Mouse (Mus musculus): Measurements from ENCODE around the gene Mgl2. TPM values are rescaled to one million over a fixed set of nuclear protein-coding genes. Genes with fewer than 3 reads are reported as not detected.

Mgl2 gene
- polyA plus RNA-seq, 1 experiment from 2014 or later, result 0.56 TPM

DNA sequence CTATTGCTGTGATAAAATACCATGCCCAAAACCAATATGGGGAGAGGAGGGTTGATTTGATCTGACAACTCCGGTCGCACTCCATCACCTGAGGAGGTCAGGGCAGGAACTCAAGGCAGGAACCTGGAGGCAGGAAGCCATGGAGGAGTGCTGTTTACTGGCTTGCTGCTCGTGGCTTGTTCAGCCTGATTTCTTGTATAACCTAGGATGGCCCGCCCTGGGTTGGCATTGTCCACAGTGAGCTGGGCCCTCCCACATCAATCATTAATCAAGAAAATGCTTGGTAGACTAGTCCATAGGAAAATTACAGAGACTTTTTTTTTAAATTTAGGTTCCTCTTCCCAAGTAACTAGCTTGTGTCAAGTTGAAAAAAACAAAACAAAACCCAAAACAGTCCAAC, 44.4 kb downstream of the Mgl2 start:
- H3K27ac ChIP-seq (replicated peaks), result no peak overlapping the region
- H3K9ac ChIP-seq (replicated peaks), result no peak overlapping the region
- no peaks in the 10 kb centered on the region for H3K4me1 ChIP-seq
- 87% methylated on average over 4 of the region's 4 CpGs for WGBS
- H3K9me3 ChIP-seq, result no peaks in the 10 kb centered on the region
- no peak for ATAC-seq (replicated peaks)
- no peaks in the 10 kb centered on the region for H3K27me3 ChIP-seq
- H3K4me3 ChIP-seq, result no peak overlapping the region
- H3K36me3 ChIP-seq, result no peaks in the 10 kb centered on the region
- H3K4me2 ChIP-seq (replicated peaks), result no peak overlapping the region

DNA sequence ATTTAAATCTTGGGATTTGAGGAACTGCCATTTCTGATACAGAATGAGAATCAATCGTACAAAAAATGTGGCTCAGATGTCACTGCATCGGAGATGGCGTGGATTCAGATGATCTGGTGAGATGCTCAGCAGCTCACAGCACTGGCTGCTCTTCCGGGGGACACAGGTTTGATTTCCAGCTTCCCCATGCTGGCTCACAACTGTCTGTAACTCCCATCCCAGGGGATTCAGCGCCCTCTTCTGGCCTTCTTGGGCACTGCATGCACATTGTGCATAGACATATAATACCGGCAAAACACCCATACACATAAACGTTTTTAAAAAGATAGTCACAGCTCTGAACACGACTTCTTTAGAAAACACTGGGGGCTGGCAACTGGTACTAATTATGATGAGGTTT, 47.5 kb downstream of the Mgl2 start:
- Histone ChIP-seq H3K27ac (replicated peaks) (no peak overlapping the region), H3K27me3 (no peaks in the 10 kb centered on the region), H3K4me3 (no peak overlapping the region), H3K9ac (replicated peaks) (no peak overlapping the region), H3K36me3 (no peaks in the 10 kb centered on the region), H3K4me1 (no peaks in the 10 kb centered on the region), H3K9me3 (no peaks in the 10 kb centered on the region), H3K4me2 (replicated peaks) (no peak overlapping the region)
- WGBS, result 74% methylated on average over 8 of the region's 8 CpGs
- no peak for ATAC-seq (replicated peaks)

DNA sequence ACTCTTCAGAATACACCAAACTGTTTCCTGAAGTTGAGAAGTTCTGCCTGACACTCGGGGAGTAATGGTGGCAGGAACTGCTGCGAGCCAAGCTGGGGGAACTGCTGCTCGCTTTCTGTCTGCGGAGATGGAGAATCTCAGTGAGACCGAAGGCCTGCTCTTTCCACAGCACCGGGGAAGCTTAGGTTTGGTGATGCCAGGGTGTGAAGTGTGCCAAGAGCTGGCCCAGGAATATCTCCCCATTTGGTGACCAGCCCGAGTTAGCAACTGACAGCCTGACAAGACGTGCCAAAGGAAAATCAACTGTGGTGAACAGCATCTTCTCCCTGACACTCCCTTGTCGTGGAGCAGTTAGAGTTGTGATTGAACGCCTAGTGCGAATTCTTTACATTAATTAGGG, 48.2 kb downstream of the Mgl2 start:
- no peak for ATAC-seq (replicated peaks)
- WGBS, result 82% methylated on average over 11 of the region's 11 CpGs
- no peaks in the 10 kb centered on the region for H3K9me3 ChIP-seq
- no peak overlapping the region for H3K4me2 ChIP-seq (replicated peaks)
- no peak overlapping the region for H3K27ac ChIP-seq (replicated peaks)
- H3K4me1 ChIP-seq, result no peaks in the 10 kb centered on the region
- no peaks in the 10 kb centered on the region for H3K36me3 ChIP-seq
- no peak overlapping the region for H3K4me3 ChIP-seq
- H3K9ac ChIP-seq (replicated peaks), result no peak overlapping the region
- H3K27me3 ChIP-seq, result no peaks in the 10 kb centered on the region

DNA sequence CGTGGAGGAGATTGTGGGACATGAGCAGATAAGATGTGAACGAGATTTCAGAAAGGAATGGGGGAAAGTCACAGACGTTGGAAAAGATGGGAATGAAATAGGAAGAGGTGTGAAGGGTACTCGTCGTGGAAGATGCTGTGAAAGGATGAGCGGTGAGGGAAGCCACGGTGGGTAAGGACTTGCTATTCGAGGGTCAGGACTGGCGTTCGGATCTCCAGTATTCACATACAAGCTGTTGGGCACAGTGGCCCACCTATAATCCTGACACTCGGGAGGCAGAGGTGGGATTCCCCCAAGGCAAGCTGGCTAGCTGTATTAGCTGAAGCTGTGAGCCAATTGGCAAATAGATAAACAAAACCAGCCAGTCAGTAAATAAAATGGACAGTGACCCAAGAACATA, 48.6 kb downstream of the Mgl2 start:
- H3K4me2 ChIP-seq (replicated peaks), result no peak overlapping the region
- WGBS, result 77% methylated on average over 11 of the region's 11 CpGs
- H3K9me3 ChIP-seq, result no peaks in the 10 kb centered on the region
- no peaks in the 10 kb centered on the region for H3K27me3 ChIP-seq
- no peaks in the 10 kb centered on the region for H3K4me1 ChIP-seq
- no peaks in the 10 kb centered on the region for H3K36me3 ChIP-seq
- H3K9ac ChIP-seq (replicated peaks), result no peak overlapping the region
- ATAC-seq (replicated peaks), result no peak
- H3K4me3 ChIP-seq, result no peak overlapping the region
- H3K27ac ChIP-seq (replicated peaks), result no peak overlapping the region

DNA sequence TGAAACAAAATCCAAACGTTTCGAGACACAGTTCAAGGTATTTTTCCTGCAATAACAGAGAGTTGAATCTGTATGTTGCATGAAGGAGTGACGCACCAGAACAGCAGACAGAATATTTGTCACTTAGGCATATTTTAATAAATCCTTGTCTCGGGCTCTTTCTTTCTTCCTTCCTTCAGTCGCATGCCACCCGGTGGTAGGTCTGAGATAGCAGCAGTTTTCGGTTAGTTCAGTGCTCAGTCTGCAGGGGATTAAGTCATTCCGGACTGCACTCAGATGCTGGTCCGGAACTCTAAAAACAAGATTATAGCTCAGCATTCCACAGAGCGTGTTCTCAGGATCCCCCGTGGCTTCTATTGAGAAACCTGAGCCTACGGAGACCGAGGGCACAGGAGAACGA, 49.3 kb downstream of the Mgl2 start:
- H3K4me1 ChIP-seq, result no peaks in the 10 kb centered on the region
- H3K4me2 ChIP-seq (replicated peaks), result no peak overlapping the region
- no peak overlapping the region for H3K9ac ChIP-seq (replicated peaks)
- H3K27ac ChIP-seq (replicated peaks), result no peak overlapping the region
- no peaks in the 10 kb centered on the region for H3K36me3 ChIP-seq
- H3K27me3 ChIP-seq, result no peaks in the 10 kb centered on the region
- no peaks in the 10 kb centered on the region for H3K9me3 ChIP-seq
- no peak overlapping the region for H3K4me3 ChIP-seq
- 31% methylated on average over 14 of the region's 14 CpGs for WGBS
- no peak for ATAC-seq (replicated peaks)

DNA sequence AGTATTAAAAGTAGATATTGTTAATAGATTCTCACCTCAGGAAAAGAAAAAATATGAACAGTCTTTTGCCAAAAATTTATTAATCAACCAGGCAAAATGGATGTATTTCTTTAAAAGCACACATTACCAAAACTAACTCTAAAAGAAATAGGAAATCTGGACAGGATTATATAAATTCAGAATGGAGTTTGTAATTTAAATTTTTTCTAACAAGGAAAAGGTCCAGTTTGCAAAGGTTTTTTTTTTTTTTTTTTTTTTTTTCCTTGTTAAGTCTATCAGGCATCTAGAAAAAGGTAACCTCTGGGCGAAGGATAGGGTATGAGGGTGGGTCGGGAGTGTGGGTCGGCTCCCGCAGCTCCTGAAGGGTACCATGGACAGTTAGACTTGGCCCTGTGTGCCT, 50.4 kb downstream of the Mgl2 start:
- Histone ChIP-seq H3K27me3 (no peaks in the 10 kb centered on the region), H3K27ac (replicated peaks) (no peak overlapping the region), H3K36me3 (no peaks in the 10 kb centered on the region), H3K9ac (replicated peaks) (no peak overlapping the region), H3K4me3 (no peak overlapping the region), H3K4me1 (no peaks in the 10 kb centered on the region), H3K4me2 (replicated peaks) (no peak overlapping the region), H3K9me3 (no peaks in the 10 kb centered on the region)
- WGBS, result 98% methylated on average over 4 of the region's 4 CpGs
- no peak for ATAC-seq (replicated peaks)

DNA sequence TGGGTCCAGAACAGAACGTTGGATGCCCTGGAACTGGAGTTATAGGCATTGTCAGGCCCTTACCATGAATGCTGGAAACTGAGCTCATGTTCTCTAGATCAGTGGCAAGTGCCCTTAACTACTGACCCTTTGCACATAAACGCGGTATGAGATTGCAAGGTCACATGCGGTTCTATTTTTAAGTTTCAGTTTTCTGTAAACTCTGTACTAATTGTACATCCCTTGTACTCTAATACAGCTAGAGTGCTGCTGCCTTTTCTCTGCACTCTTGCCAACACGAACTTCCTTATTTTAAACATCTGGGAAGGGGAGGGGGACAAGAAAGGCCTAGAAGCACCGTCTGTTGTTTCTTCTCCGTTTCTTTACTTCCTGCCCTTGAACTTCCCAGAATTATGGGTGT, 55.0 kb downstream of the Mgl2 start:
- Histone ChIP-seq H3K27ac (replicated peaks) (no peak overlapping the region), H3K9me3 (no peaks in the 10 kb centered on the region), H3K4me3 (no peak overlapping the region), H3K4me2 (replicated peaks) (no peak overlapping the region), H3K4me1 (no peaks in the 10 kb centered on the region), H3K9ac (replicated peaks) (no peak overlapping the region), H3K36me3 (no peaks in the 10 kb centered on the region), H3K27me3 (no peaks in the 10 kb centered on the region)
- no peak for ATAC-seq (replicated peaks)
- WGBS, result 87% methylated on average over 7 of the region's 7 CpGs

Other genes with a start within 250 kb of the Mgl2 start
- gene Kctd11, start 248.9 kb upstream of the Mgl2 start, polyA plus RNA-seq (2015; fragmentation: Nextera tagmentation; extraction: Ambion mirVana), result 1.2 and 1.3 TPM in 2 replicates
- 0.48 and 0.51 TPM in 2 replicates for gene Acap1, start 234.8 kb upstream of the Mgl2 start, polyA plus RNA-seq (2015; fragmentation: Nextera tagmentation; extraction: Ambion mirVana)
- 19.9 and 20.7 TPM in 2 replicates for gene 2810408A11Rik, start 229.3 kb upstream of the Mgl2 start, polyA plus RNA-seq (2015; fragmentation: Nextera tagmentation; extraction: Ambion mirVana)
- gene Neurl4, start 229.3 kb upstream of the Mgl2 start, polyA plus RNA-seq (2015; fragmentation: Nextera tagmentation; extraction: Ambion mirVana), result 18.5 and 23.0 TPM in 2 replicates
- 79.6 and 92.2 TPM in 2 replicates for gene Gps2, start 216.4 kb upstream of the Mgl2 start, polyA plus RNA-seq (2015; fragmentation: Nextera tagmentation; extraction: Ambion mirVana)
- gene Eif5a, start 208.4 kb upstream of the Mgl2 start, polyA plus RNA-seq (2015; fragmentation: Nextera tagmentation; extraction: Ambion mirVana), result 1,167 and 1,257 TPM in 2 replicates
- gene Ybx2, start 194.5 kb upstream of the Mgl2 start, polyA plus RNA-seq (2015; fragmentation: Nextera tagmentation; extraction: Ambion mirVana), result 5.6 and 5.8 TPM in 2 replicates
- 6.4 and 7.5 TPM in 2 replicates for gene Slc2a4, start 182.1 kb upstream of the Mgl2 start, polyA plus RNA-seq (2015; fragmentation: Nextera tagmentation; extraction: Ambion mirVana)
- gene Cldn7, start 165.6 kb upstream of the Mgl2 start, polyA plus RNA-seq (2015; fragmentation: Nextera tagmentation; extraction: Ambion mirVana), result 0.28 and 0.56 TPM in 2 replicates
- 18.4 and 20.8 TPM in 2 replicates for gene Ctdnep1, start 149.2 kb upstream of the Mgl2 start, polyA plus RNA-seq (2015; fragmentation: Nextera tagmentation; extraction: Ambion mirVana)
- gene Elp5, start 147.8 kb upstream of the Mgl2 start, polyA plus RNA-seq (2015; fragmentation: Nextera tagmentation; extraction: Ambion mirVana), result 170 and 171 TPM in 2 replicates
- 610 and 626 TPM in 2 replicates for gene Gabarap, start 139.2 kb upstream of the Mgl2 start, polyA plus RNA-seq (2015; fragmentation: Nextera tagmentation; extraction: Ambion mirVana)
- 71.5 and 75.6 TPM in 2 replicates for gene Phf23, start 134.6 kb upstream of the Mgl2 start, polyA plus RNA-seq (2015; fragmentation: Nextera tagmentation; extraction: Ambion mirVana)
- 35.3 and 37.5 TPM in 2 replicates for gene Dvl2, start 129.7 kb upstream of the Mgl2 start, polyA plus RNA-seq (2015; fragmentation: Nextera tagmentation; extraction: Ambion mirVana)
- 57.0 and 60.7 TPM in 2 replicates for gene Acadvl, start 114.9 kb upstream of the Mgl2 start, polyA plus RNA-seq (2015; fragmentation: Nextera tagmentation; extraction: Ambion mirVana)
- 27.8 and 29.8 TPM in 2 replicates for gene Dlg4, start 113.4 kb upstream of the Mgl2 start, polyA plus RNA-seq (2015; fragmentation: Nextera tagmentation; extraction: Ambion mirVana)
- gene Asgr1, start 76.2 kb upstream of the Mgl2 start, polyA plus RNA-seq (2015; fragmentation: Nextera tagmentation; extraction: Ambion mirVana), result 1.8 and 2.0 TPM in 2 replicates
- not detected in 2 replicates for gene Asgr2, start 37.7 kb upstream of the Mgl2 start, polyA plus RNA-seq (2015; fragmentation: Nextera tagmentation; extraction: Ambion mirVana)
- 0.73 and 0.75 TPM in 2 replicates for gene Clec10a, start 25.9 kb downstream of the Mgl2 start, polyA plus RNA-seq (2015; fragmentation: Nextera tagmentation; extraction: Ambion mirVana)
- gene Slc16a11, start 82.4 kb downstream of the Mgl2 start, polyA plus RNA-seq (2015; fragmentation: Nextera tagmentation; extraction: Ambion mirVana), result 3.2 and 3.6 TPM in 2 replicates
- gene Slc16a13, start 90.7 kb downstream of the Mgl2 start, polyA plus RNA-seq (2015; fragmentation: Nextera tagmentation; extraction: Ambion mirVana), result 14.9 and 17.7 TPM in 2 replicates
- 5.7 and 6.1 TPM in 2 replicates for gene Bcl6b, start 99.5 kb downstream of the Mgl2 start, polyA plus RNA-seq (2015; fragmentation: Nextera tagmentation; extraction: Ambion mirVana)
- 191 and 199 TPM in 2 replicates for gene 0610010K14Rik, start 107.6 kb downstream of the Mgl2 start, polyA plus RNA-seq (2015; fragmentation: Nextera tagmentation; extraction: Ambion mirVana)
- gene Gm21988, start 109.5 kb downstream of the Mgl2 start, polyA plus RNA-seq (2015; fragmentation: Nextera tagmentation; extraction: Ambion mirVana), result 12.9 and 13.0 TPM in 2 replicates
- 271 and 278 TPM in 2 replicates for gene Rnasek, start 109.5 kb downstream of the Mgl2 start, polyA plus RNA-seq (2015; fragmentation: Nextera tagmentation; extraction: Ambion mirVana)
- gene Alox12, start 125.0 kb downstream of the Mgl2 start, polyA plus RNA-seq (2015; fragmentation: Nextera tagmentation; extraction: Ambion mirVana), result 0.66 and 0.79 TPM in 2 replicates
- not detected in 2 replicates for gene Alox12e, start 192.3 kb downstream of the Mgl2 start, polyA plus RNA-seq (2015; fragmentation: Nextera tagmentation; extraction: Ambion mirVana)
- not detected in 2 replicates for gene Alox15, start 221.7 kb downstream of the Mgl2 start, polyA plus RNA-seq (2015; fragmentation: Nextera tagmentation; extraction: Ambion mirVana)

Measured in forebrain, embryonic 15.5 days (tissue).